Mouse (Mus musculus) cerebellum, adult 2 months (tissue): ENCODE results near the gene Sf3b4. TPM values are rescaled to one million over a fixed set of nuclear protein-coding genes. Genes with fewer than 3 reads are reported as not detected.

ENCODE experiments used
- DNase-seq, 2 experiments: peaks; one replicate each; pipeline ENCODE4 v3.0.0; 2021
- H3K27ac ChIP-seq: fragments of 200-500 bp; 2 replicates; pipeline ENCODE4 v1.5.1; 2012; ENCODE audit warnings: low read length, control low read depth, inconsistent platforms; ENCODE audit not compliant: insufficient read depth
- H3K27me3 ChIP-seq: fragments of 200-500 bp; 2 replicates; pipeline ENCODE4 v1.6.1; 2012; ENCODE audit warnings: inconsistent platforms, mild to moderate bottlenecking, low read length, moderate library complexity; ENCODE audit not compliant: control insufficient read depth, insufficient read depth
- H3K4me1 ChIP-seq: fragments of 200-500 bp; 2 replicates; pipeline ENCODE4 v1.6.1; 2011; ENCODE audit warnings: low read length; ENCODE audit not compliant: control insufficient read depth, insufficient read depth
- H3K4me3 ChIP-seq: fragments of 200-500 bp; replicated peaks from 2 replicates; pipeline ENCODE3; 2011; ENCODE audit warnings: mild to moderate bottlenecking, low read depth, low read length, control low read depth; ENCODE audit not compliant: insufficient read depth
- CTCF ChIP-seq: fragments of 200-500 bp; IDR thresholded peaks from 2 replicates; pipeline ENCODE4 v1.5.1; 2011; ENCODE audit warnings: low read depth, mild to moderate bottlenecking, control low read depth, low read length, moderate library complexity, borderline replicate concordance; ENCODE audit not compliant: insufficient read depth
- POLR2A ChIP-seq: fragments of 200-500 bp; IDR thresholded peaks from 2 replicates; pipeline ENCODE4 v1.6.1; 2011; ENCODE audit warnings: low read length, control low read depth, borderline replicate concordance; ENCODE audit not compliant: insufficient read depth
- WGBS: fragments of 180-500 bp; shearing (Covaris S2); methylation state at CpG from one replicate; pipeline ENCODE4 v1.1.7; 2018; 5-methylcytosine and 5-hydroxymethylcytosine counted together
- polyA plus RNA-seq: library from polyadenylated mRNA; depleted of rRNA; stranded (reverse); fragments of >200 nt; gene quantifications from 2 replicates; pipeline ENCODE4 v1.2.3, GENCODE M21; 2012

The Sf3b4 gene
- polyA plus RNA-seq, 1 experiment: 59.5 TPM

DNA sequence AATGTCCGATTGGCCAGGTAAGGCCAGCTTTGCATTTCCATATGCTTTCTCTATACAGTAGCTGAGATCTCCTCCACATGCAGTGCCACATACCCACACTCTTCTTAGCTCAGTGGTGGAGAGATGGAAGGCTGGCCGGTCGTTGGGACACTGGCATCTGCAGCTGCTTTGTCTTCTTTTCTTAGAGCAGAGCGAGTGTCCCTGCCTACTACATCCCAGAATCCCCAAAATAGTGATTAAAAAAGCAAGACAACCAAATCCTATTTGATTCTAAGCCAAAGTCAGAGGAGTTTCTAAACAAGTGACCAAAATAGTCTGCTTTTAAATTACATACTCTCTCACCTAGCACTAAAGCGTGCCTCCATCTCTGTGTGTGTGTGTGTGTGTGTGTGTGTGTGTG is 19.5 kb upstream of the Sf3b4 start:
- no peak for TF ChIP-seq CTCF
- TF ChIP-seq POLR2A: no peak
- 91% methylated on average over 5 of the region's 5 CpGs for WGBS
- no peak for DNase-seq
- Histone ChIP-seq H3K4me1 (no peaks in the 10 kb centered on the region), H3K4me3 (no peak overlapping the region), H3K27me3 (no peaks in the 10 kb centered on the region), H3K27ac (no peak overlapping the region)

DNA sequence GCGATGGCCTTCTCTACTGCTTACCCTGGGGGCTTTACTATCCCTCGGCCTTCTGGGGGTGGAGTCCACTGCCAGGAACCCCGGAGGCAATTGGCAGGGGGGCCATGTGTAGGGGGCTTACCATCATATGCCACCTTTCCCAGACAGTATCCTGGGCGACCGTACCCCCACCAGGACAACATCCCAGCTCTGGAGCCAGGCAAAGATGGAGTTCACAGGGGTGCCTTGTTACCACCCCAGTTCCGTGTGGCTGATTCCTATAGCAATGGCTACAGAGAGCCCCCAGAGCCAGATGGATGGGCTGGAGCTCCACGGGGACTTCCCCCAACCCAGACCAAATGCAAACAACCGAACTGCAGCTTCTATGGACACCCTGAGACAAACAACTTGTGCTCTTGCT is 16.6 kb upstream of the Sf3b4 start:
- no peak overlapping the region for H3K4me3 ChIP-seq
- 72% methylated on average over 8 of the region's 8 CpGs for WGBS
- H3K27me3 ChIP-seq: no peaks in the 10 kb centered on the region
- no peak overlapping the region for H3K27ac ChIP-seq
- no peak for DNase-seq
- H3K4me1 ChIP-seq: peaks cover 6% of the 10 kb centered on the region; the same call in 1 of the 2 replicates
- TF ChIP-seq CTCF (no peak), POLR2A (no peak)

GRCm38 (mm10) chr3:96159820-96160219 is 12.3 kb upstream of the Sf3b4 start:
- TF ChIP-seq CTCF: no peak
- TF ChIP-seq POLR2A: no peak
- WGBS: 59% methylated on average over 4 of the region's 4 CpGs
- H3K4me3 ChIP-seq: no peak overlapping the region
- no peak for DNase-seq
- H3K27ac ChIP-seq: peak overlapping the region; percentile 84; the same call in 1 of the 2 replicates
- H3K4me1 ChIP-seq: peaks cover 11% of the 10 kb centered on the region; the same call in 1 of the 2 replicates
- no peaks in the 10 kb centered on the region for H3K27me3 ChIP-seq

GRCm38 (mm10) chr3:96160222-96160802 is 11.8 kb upstream of the Sf3b4 start:
- peak; percentile 21; the same call in 1 of the 2 replicates for TF ChIP-seq POLR2A
- TF ChIP-seq CTCF: no peak
- WGBS: 17% methylated on average over 4 of the region's 4 CpGs
- H3K4me1 ChIP-seq: peaks cover 11% of the 10 kb centered on the region; the same call in 1 of the 2 replicates
- peak; percentile 66 to 85 for DNase-seq
- H3K27ac ChIP-seq: peak overlapping the region; percentile 84
- peak overlapping the region; percentile 27 for H3K4me3 ChIP-seq
- H3K27me3 ChIP-seq: no peaks in the 10 kb centered on the region

DNA sequence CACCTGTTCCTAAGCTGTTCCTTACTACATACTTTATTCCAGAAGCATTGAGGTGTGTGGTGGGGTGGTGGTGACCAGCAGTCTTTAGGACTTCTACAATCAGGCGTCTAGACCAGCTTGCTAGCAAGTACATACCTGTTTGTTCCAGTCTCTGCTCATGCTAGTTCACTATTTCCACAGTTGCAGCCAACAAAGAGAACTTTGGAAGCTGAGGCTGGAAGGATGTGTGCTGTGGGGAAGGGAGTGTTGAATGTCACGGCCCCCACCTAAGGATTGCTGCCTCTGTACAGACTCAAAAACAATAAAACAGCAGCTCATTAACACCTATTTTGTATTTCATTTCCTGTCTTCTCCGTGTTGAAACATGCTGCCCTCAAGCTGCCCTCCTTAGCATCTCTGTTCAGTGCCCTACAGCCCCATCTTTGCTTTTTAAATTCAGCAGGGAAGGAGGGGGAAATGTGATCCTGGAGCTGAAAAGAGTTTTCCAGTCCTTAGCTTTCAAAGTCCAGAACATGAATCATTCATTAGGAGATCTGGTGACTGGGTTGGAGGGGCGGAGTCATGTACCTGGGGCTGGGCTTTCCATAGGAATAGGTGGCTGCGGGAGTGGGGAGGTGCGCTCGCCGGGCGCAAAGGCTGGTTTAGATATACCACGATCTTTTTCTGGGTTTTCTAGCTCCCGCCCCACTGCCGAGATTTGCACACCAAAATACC is 11.2 kb upstream of the Sf3b4 start:
- peak; percentile 82 to 89 for DNase-seq
- 3% methylated on average over 12 of the region's 12 CpGs for WGBS
- Histone ChIP-seq H3K27ac (peak overlapping the region; percentile 73), H3K27me3 (no peaks in the 10 kb centered on the region), H3K4me3 (peak overlapping the region; percentile 98), H3K4me1 (peaks cover 11% of the 10 kb centered on the region; the same call in 1 of the 2 replicates)
- no peak for TF ChIP-seq CTCF
- TF ChIP-seq POLR2A: peak; percentile 50; the same call in 1 of the 2 replicates

GRCm38 (mm10) chr3:96161869-96162840 is 10.0 kb upstream of the Sf3b4 start, which contains the start of gene Mtmr11:
TSS of gene Mtmr11 (plus strand) at chr3:96162004.
- TF ChIP-seq POLR2A: no peak
- TF ChIP-seq CTCF: no peak
- Histone ChIP-seq H3K27ac (peak within 1 kb of the TSS; percentile 73), H3K4me3 (peak within 1 kb of the TSS; percentile 98), H3K27me3 (no peaks in the 10 kb centered on the region), H3K4me1 (peaks cover 11% of the 10 kb centered on the region; the same call in 1 of the 2 replicates)
- WGBS: 11% methylated on average over 16 of the region's 16 CpGs
- DNase-seq: peak; percentile 46 to 56

GRCm38 (mm10) chr3:96163040-96163439 is 9.1 kb upstream of the Sf3b4 start:
- peaks cover 11% of the 10 kb centered on the region; the same call in 1 of the 2 replicates for H3K4me1 ChIP-seq
- H3K27me3 ChIP-seq: no peaks in the 10 kb centered on the region
- peak in 1 of 2 experiments; percentile 16 for DNase-seq
- no peak overlapping the region for H3K4me3 ChIP-seq
- TF ChIP-seq CTCF: no peak
- no peak for TF ChIP-seq POLR2A
- H3K27ac ChIP-seq: no peak overlapping the region
- 93% methylated on average over 6 of the region's 6 CpGs for whole genome bisulfite sequencing
